Mouse (Mus musculus) layer of hippocampus, adult 9-10 months (tissue): Measurements from ENCODE around the gene Pnlip.

Experiments
- DNase-seq: peaks from one replicate; pipeline ENCODE4 v3.0.0; 2022; ENCODE audit warnings: low spot score

The Pnlip gene

GRCm38 (mm10) chr19:58652198-58652597 lies at the start of gene Pnlip:
TSS of gene Pnlip (plus strand) at chr19:58652498.
- no peak for DNase-seq

- no peak for DNase-seq
Measured at GRCm38 (mm10) chr19:58609716-58610115, 42.6 kb upstream of the Pnlip start.

- DNase-seq = no peak
Measured at GRCm38 (mm10) chr19:58612745-58613144, 39.6 kb upstream of the Pnlip start.

GRCm38 (mm10) chr19:58616606-58617005 lies 35.7 kb upstream of the Pnlip start:
- no peak for DNase-seq

- no peak for DNase-seq
Measured at GRCm38 (mm10) chr19:58620661-58621060, 31.6 kb upstream of the Pnlip start.

- DNase-seq = peak; percentile 38
Measured at GRCm38 (mm10) chr19:58621646-58622045, 30.7 kb upstream of the Pnlip start.

- no peak for DNase-seq
Measured at GRCm38 (mm10) chr19:58624799-58625198, 27.5 kb upstream of the Pnlip start.

- DNase-seq = no peak
Measured at GRCm38 (mm10) chr19:58625254-58625947, 26.9 kb upstream of the Pnlip start.

GRCm38 (mm10) chr19:58627406-58628337 lies 24.6 kb upstream of the Pnlip start:
- DNase-seq = peak; percentile 56

GRCm38 (mm10) chr19:58629351-58629773 lies 22.9 kb upstream of the Pnlip start:
- DNase-seq = no peak

- no peak for DNase-seq
Measured at GRCm38 (mm10) chr19:58650036-58650435, 2.3 kb upstream of the Pnlip start.

GRCm38 (mm10) chr19:58662098-58662497 lies 9.8 kb downstream of the Pnlip start:
- peak; percentile 9 for DNase-seq

GRCm38 (mm10) chr19:58663317-58663716 lies 11.0 kb downstream of the Pnlip start:
- no peak for DNase-seq

- no peak for DNase-seq
Measured at GRCm38 (mm10) chr19:58664901-58665300, 12.6 kb downstream of the Pnlip start.

GRCm38 (mm10) chr19:58674644-58675043 lies 22.3 kb downstream of the Pnlip start:
- DNase-seq = no peak

- no peak for DNase-seq
Measured at GRCm38 (mm10) chr19:58677117-58677516, 24.8 kb downstream of the Pnlip start.

- no peak for DNase-seq
Measured at GRCm38 (mm10) chr19:58688933-58689332, 36.6 kb downstream of the Pnlip start.

- no peak for DNase-seq
Measured at GRCm38 (mm10) chr19:58695314-58695713, 43.0 kb downstream of the Pnlip start.

- DNase-seq = no peak
Measured at GRCm38 (mm10) chr19:58696235-58696634, 43.9 kb downstream of the Pnlip start.

- no peak for DNase-seq
Measured at GRCm38 (mm10) chr19:58704556-58704955, 52.3 kb downstream of the Pnlip start.

GRCm38 (mm10) chr19:58708611-58709010 lies 56.3 kb downstream of the Pnlip start:
- no peak for DNase-seq

- DNase-seq = no peak
Measured at GRCm38 (mm10) chr19:58717925-58718324, 65.6 kb downstream of the Pnlip start.

- no peak for DNase-seq
Measured at GRCm38 (mm10) chr19:58720439-58720838, 68.1 kb downstream of the Pnlip start.
